ENCODE assay signal across 8 mouse cellular contexts in the genomic region with DNA sequence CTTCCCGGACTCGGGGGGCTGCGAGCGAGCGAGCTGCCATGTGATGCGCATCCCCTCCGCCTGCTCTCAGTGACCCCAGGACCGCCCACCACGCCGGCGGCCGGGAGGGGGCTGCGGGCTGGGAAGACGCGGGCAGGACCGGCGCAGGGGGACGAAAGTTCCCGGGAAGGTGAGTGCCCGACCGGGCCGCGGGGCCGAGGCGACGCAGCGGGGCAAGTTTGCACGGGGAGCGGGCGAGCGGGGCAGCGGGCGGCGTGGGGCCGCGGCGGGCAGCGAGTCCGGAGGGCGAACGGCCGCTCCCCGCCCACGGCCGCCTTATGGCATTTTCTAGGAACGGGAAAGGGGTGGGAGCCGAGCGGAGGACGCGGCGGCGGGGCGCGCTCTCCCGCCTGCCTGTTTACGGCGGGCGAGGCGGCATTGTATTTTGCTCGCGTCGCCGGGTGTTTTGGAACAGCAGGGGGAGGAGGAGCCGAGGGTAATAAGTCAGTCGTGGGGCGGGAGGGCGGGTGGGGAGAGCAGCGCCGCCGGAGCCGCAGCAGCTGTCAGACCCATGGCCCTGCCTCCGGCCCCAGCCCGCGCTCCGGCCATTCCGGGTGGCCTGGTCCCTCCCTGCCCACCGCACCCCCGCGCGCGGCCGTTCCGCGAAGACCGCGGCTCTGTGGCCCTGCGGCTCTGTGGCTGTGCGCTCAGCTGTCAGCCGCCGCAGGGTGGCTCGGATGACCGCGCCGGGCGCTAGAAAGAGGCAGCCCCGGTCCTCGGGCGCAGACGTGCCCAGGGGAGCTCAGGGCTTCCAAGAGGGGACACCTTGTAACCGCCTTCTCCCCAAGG. TPM values are rescaled to one million over a fixed set of nuclear protein-coding genes. Genes with fewer than 3 reads are reported as not detected.
DNase-seq lines count a peak whose midpoint lies in the region; ATAC-seq and TF ChIP-seq lines count a peak whose summit lies in the region.

No protein-coding gene starts in this region.

- peaks cover 11% of the 10 kb centered on the region for H3K27me3 ChIP-seq in intestine, postnatal 0 days (replicated peaks; ENCODE audit: control insufficient read depth, insufficient read depth, low read length)
- no peaks in the 10 kb centered on the region for H3K27me3 ChIP-seq in liver, adult 2 months (ENCODE audit: control insufficient read depth, insufficient read depth, low read length)

- WGBS in intestine, postnatal 0 days, result under 1% methylated on average over 92 of the region's 100 CpGs
- WGBS in liver, adult 2 months, result under 1% methylated on average over 97 of the region's 100 CpGs

- H3K27ac ChIP-seq in layer of hippocampus, adult 2 months, result peak overlapping the region; percentile 97
- peak overlapping the region; percentile 88 for H3K27ac ChIP-seq in intestine, postnatal 0 days (ENCODE audit: low read depth, low read length)
- H3K27ac ChIP-seq in liver, adult 2 months (replicated peaks; ENCODE audit: insufficient read depth, low read depth, low read length), result peak overlapping the region; percentile 95

- peak overlapping the region; percentile 82 for H3K9ac ChIP-seq in intestine, postnatal 0 days (ENCODE audit: low read depth, low read length)
- peak overlapping the region; percentile 96 for H3K9ac ChIP-seq in liver, adult 2 months (ENCODE audit: low read depth, low read length)

- H3K9me3 ChIP-seq in intestine, postnatal 0 days (ENCODE audit: control insufficient read depth), result no peaks in the 10 kb centered on the region

- no peaks in the 10 kb centered on the region for H3K36me3 ChIP-seq in intestine, postnatal 0 days (ENCODE audit: control insufficient read depth, insufficient read depth)
- no peaks in the 10 kb centered on the region for H3K36me3 ChIP-seq in liver, adult 2 months (ENCODE audit: control insufficient read depth, insufficient read depth, low read length)

- peak overlapping the region; percentile 100 for H3K4me2 ChIP-seq in intestine, postnatal 0 days (replicated peaks; ENCODE audit: low read depth)

- H3K4me1 ChIP-seq in intestine, postnatal 0 days (replicated peaks; ENCODE audit: control insufficient read depth, insufficient read depth, low read length), result no peaks in the 10 kb centered on the region; the same call in 1 of the 2 replicates
- peaks cover 14% of the 10 kb centered on the region for H3K4me1 ChIP-seq in liver, adult 2 months (ENCODE audit: control insufficient read depth, insufficient read depth, low read length)

- peak overlapping the region; percentile 76 for H3K4me3 ChIP-seq in layer of hippocampus, adult 2 months
- peak overlapping the region; percentile 87 for H3K4me3 ChIP-seq in intestine, postnatal 0 days (ENCODE audit: low read depth, low read length)
- H3K4me3 ChIP-seq in liver, adult 2 months (ENCODE audit: insufficient read depth, low read depth, low read length), result peak overlapping the region; percentile 79

- TF ChIP-seq POLR2A in liver, adult 2 months (IDR thresholded peaks at IDR 0.05; ENCODE audit: extremely low read depth, insufficient read depth, low read length), result 0 out of 2 replicates have a peak, but pooled peaks have one; percentile 30

- peak; percentile 63 for ATAC-seq in intestine, postnatal 0 days
- peak; percentile 40 for ATAC-seq in monocyte, adult 5-6 weeks (replicated peaks; ENCODE audit: insufficient number of reproducible peaks, low FRiP score, low TSS enrichment, poor library complexity, severe bottlenecking)

- TF ChIP-seq CTCF in layer of hippocampus, adult 2 months (conservative IDR thresholded peaks at IDR 0.05), result no peak
- no peak for TF ChIP-seq CTCF in intestine, postnatal 0 days (IDR thresholded peaks at IDR 0.05; ENCODE audit: low read depth)
- no peak for TF ChIP-seq CTCF in liver, adult 2 months (IDR thresholded peaks at IDR 0.05; ENCODE audit: low read depth, low read length)

- H3K79me2 ChIP-seq in liver, adult 2 months (ENCODE audit: control insufficient read depth, insufficient read depth, low read length), result no peaks in the 10 kb centered on the region

- no peak for DNase-seq in layer of hippocampus, adult 2 months (ENCODE audit: low spot score in 2 of 2)
- no peak for DNase-seq in layer of hippocampus, adult 8-10 months (ENCODE audit: low spot score in 2 of 2)
- DNase-seq in embryo, embryonic 10.5 days (ENCODE audit: low spot score), result peak; percentile 77
- peak; percentile 98 for DNase-seq in heart, adult 11 months
- DNase-seq in liver, adult 2 months (ENCODE audit: extremely low read depth, low read depth, low spot score), result peak; percentile 67
- peak; percentile 73 to 77 for DNase-seq in spleen, postnatal 36 days (ENCODE audit: low spot score in 2 of 2)

RNA-seq across cellular contexts. Expression of gene Bach2, which starts 0.5 kb away (rescaled TPM):
- total RNA-seq in layer of hippocampus, adult 2 months (2021), result 10 to 100 TPM; 11.1 to 15.6 TPM
- 10 to 100 TPM; 15.1 to 17.9 (median 17.0) TPM for total RNA-seq in layer of hippocampus, adult 8-10 months (2022)
- polyA plus RNA-seq in intestine, postnatal 0 days (2015; fragmentation: Nextera tagmentation; extraction: Ambion mirVana), result 1.1 and 1.4 TPM in 2 replicates
- total RNA-seq in liver, adult 2 months (2014; rRNA removed), result 5.9 and 6.0 TPM in 2 replicates
- polyA plus RNA-seq in liver, adult 2 months (2012; rRNA removed), result 2.1 and 5.3 TPM in 2 replicates
- 3.0 to 31.8 TPM (median 7.1 TPM) in 3 replicates for total RNA-seq in monocyte, adult 5-6 weeks (2017)

Comparison
In these comparisons a context has a peak if more than half of its experiments do, and no peak if none do; other contexts are left out.
1. DNase-seq: peak in embryo, embryonic 10.5 days (single experiment), heart, adult 11 months (single experiment), liver, adult 2 months (single experiment) and spleen, postnatal 36 days (2 of 2); none in layer of hippocampus, adult 2 months (0 of 2) and layer of hippocampus, adult 8-10 months (0 of 2).
2. Peak in every context shown above with its lines, with median percentiles within 50 percentile points of each other: H3K27ac ChIP-seq and H3K4me3 ChIP-seq.